Mouse (Mus musculus): Measurements from ENCODE around the gene Zfp541. TPM values are rescaled to one million over a fixed set of nuclear protein-coding genes. Genes with fewer than 3 reads are reported as not detected.

Zfp541 gene
- total RNA-seq, 2 experiments from 2014 or later, result not detected

DNA sequence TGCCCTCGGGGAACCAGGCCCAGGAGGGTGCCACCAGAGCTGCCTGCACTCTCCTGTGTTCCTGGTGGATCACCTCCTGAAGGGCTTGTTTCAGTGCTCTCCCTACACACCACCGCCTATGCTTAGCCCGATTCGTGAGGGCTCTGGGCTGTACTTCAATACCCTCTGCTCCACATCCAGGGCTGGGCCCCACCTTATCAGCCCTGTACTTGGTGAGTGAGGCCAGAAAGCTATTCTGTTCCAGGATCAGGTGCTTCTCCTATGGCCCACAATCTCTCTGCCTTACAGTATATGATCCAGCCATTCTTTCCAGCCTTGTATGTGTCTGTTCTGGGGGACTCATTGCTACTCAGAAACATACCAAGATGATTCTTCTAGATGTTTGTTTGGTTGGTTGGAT, 21.7 kb downstream of the Zfp541 start:
- no peak for DNase-seq

DNA sequence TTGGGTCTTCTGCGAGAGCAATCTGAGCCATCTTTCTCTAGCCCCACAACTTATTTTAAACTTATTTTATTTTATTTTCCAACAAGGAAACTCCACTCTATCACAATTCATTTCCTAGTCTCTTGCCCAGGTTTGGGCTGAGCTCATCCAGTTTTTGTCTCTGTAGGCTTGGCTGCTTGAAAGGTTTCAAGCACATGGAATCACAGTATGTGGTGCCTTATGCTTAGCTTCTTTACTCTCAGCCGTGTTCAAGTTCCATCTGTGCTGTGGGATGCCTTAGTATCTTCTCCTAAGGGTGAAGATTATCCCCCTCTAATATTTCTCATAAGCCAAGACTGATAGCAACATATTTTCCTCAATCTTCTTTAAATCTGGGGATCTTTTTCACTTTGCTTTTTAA, 26.0 kb downstream of the Zfp541 start:
- DNase-seq, result no peak

DNA sequence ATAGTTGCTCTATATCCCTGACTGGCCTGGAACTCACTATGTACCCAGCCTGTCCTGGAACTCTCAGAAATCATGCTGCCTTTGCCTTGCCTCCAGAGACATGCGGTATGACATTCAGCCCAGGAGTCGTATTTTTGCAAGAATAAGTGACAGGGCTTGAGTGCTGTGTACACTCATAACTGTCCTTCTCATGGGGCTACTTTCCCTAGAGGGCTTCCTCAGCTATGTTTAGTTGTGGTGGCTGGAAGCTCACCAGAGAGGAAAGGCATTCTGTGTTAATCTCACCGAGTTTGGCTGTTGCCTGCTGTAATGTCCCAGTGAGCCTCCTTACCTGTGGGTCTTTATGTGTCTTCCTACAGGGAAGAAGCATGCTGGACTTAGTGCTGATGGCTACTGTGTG, 33.0 kb downstream of the Zfp541 start:
- DNase-seq, result no peak

DNA sequence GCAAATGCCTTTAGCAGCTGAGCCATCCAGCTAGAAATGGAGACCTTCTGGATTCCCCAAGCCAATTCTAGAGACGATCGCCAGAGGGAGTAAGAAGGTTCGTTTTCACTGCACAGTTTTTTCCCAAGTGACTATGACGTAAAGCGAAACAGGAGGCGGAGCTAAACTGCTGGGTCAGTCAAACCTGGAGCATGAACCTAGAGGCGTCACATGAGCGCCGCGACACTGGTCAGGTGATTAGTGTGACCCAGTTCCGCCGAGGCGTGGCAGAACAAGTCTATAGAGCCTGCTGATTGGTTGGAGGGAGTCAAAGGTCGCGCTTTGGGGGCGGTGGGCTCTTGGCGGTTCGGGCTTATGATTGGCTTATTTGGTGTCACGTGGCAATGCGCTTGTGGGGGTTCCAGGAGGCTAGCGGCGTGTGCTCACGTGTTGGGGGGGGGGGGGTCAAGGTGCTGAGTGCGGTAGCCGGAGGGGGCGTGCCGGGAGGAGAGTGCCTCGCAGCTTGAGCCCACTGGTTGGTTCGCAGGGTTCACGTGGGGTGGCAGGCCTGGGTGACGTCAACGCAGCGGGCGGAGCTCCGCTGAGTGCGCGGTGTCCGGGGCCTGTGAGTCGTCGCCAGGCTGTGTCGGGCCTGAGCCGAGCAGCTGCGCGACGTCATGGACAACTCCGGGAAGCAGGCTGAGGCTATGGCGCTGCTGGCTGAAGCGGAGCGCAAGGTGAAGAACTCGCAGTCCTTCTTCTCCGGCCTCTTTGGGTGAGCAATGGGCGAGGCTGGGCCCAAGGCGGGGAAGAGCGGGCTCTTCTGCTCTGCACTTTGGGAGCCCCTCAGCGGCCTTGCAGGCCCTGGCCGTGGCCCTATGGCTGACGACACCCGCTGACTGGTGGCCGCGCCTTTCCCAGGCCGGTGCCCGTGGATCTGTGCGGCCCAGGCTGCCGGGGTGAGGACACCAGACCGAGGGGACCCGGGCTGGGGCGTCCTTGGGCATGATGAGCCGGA, 36.7 kb downstream of the Zfp541 start, which contains the start of gene Napa:
Gene Napa, plus strand, starts transcription at position 438 of the 997 bp plus-strand sequence.
- peak; percentile 98 for DNase-seq

DNA sequence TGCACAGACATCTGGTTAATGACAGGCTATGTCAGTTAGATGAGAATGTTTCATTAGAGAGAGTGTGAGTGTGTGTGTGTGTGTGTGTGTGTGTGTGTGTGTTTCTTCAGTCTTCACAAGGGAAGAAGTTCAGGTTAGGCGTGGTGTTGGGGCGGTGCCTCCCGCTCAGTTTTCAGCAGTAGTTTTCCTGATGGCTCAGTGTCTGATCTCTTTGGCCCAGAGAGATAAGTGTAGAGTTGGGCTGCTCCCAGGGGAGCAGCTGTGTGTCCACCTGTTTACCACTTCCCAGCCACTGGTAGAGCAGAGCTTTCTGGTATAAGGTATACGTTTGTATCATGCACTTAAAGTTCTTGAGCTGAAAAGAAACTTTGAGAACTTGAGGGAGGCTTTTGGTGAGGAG, 38.3 kb downstream of the Zfp541 start:
- no peak for DNase-seq

DNA sequence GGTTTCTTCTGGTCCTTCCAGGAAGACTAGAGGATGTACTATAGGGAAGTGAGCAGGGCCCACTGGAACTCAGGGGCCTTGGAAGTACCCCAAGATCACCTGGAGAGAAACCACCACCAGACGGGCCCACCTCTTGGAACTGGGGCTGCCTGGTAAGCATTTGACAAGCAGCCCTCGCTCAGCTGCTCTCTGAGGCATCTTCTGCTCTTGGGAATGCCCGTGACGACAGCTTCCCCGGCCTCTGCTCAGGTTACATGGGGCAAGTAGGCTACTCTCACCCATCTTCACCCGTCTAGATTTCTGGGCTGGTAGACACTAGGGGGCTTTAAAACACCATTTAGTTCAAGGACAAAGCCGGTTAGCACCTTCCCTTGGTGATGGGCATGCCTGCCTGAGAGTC, 39.5 kb downstream of the Zfp541 start:
- DNase-seq, result no peak

DNA sequence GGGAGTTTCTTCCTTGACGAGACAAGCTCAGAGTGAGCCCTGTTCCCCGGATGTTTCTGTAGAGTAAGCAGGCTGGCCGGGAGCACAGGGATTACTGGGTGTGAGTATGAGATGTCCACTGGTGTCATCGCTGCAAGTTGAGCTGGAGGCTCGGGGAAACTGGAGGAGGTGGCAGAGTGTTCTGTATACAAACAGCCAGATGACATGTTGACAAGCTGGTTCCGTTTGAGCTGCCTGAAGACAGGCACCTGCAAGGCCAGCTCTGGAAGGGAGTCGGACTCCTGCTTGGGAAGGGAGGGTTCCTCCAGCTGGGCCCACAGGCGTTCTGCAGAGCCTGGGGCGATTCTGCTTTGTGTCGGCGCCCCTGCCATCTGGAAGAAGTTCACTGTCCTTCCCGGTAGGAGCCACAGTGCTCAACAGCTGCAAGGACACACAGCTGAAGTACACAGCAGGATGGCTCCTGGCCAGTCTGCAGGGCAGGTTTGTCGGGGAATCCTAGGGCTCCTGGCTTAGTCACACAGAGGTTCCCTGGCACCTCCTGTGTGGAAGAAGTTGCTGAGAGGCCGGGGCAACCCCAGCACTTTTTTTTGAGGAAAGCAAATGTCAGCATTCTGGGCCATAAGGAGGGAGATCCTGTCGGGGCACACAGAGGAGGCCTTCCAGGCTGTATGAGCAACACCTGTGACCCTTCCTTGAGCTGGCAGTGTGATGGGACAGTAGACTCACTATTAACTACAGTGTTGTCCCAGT, 40.3 kb downstream of the Zfp541 start:
- no peak for DNase-seq

DNA sequence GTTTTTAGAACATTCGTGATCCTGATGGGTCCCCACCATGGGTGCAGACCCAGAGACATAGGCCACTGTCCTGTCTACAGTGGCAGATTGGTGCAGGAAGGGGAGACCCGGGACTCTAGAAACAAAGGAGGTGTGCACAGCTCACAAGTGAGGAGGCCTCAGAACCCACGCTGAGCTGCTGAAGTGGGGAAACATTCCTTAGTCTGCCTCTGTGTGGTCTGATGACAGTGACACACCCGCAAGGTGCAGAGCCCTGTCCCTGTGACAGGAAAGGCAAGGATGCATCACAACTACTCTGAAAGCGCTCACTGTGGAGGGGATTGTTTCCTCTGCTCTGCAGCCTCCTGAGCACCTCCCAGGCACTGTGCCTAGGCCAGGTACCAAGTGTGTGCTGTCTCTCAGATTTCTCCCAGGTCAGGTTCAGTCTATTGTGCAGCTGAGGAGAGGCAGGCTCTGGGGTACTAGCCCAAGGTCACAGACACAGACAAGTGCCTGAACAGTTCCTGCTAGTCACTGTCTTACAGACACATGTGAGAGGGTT, 41.1 kb downstream of the Zfp541 start:
- no peak for DNase-seq

DNA sequence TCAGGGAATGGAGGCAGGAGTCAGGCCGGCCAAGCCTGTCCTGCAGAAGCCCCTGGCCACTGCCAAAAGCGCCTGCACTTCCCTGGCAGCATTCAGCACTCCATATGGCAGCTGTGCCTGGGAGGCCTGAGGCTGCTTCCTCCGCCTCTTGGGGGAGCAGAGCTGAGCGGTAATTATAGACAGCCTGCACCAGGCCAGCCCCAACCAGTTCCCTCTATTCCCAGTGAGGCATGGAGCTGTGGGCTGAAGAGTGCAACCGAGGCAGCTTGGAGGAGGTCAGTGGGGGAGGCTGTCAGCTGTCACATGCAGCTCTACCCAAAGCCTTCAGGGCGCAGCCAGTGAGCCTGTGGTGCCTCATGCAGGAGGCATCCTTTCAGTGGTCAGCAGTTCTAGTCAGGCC, 42.1 kb downstream of the Zfp541 start:
- DNase-seq, result peak; percentile 44

DNA sequence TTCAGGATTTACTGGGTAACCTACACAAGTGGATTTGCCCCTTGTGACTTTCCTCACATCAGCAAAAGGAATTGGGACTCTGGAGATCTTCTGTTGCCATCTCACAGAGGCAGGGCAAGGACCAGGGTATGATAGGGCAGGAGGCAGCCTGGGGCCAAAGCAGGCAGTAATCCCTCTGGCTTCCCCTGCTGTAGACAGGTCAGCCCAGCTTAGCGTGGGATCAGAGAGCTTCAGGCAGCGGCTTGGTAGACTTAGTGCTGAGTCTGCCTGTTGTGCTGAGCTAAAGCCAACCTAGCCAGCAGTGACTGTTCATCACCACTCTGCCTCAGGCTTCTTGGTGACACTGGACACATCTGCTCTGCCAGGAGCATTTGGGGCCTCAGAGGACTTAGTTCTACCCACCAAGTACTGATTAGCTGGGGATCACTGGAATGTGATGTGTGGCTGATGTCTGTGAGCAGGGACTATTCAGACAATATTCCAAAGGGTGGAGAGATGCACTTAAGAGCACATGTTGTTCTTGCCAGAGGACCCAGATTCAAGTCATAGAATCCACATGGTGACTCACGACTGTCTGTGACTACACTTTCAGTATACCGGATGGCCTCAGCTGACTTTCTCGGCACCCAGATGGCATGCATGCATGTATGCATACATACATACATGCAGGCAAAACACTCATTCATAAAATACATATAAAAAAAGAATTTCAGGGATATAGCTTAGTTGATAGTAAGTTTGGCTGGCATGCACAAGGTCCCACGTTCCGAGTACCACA, 43.2 kb downstream of the Zfp541 start:
- no peak for DNase-seq

DNA sequence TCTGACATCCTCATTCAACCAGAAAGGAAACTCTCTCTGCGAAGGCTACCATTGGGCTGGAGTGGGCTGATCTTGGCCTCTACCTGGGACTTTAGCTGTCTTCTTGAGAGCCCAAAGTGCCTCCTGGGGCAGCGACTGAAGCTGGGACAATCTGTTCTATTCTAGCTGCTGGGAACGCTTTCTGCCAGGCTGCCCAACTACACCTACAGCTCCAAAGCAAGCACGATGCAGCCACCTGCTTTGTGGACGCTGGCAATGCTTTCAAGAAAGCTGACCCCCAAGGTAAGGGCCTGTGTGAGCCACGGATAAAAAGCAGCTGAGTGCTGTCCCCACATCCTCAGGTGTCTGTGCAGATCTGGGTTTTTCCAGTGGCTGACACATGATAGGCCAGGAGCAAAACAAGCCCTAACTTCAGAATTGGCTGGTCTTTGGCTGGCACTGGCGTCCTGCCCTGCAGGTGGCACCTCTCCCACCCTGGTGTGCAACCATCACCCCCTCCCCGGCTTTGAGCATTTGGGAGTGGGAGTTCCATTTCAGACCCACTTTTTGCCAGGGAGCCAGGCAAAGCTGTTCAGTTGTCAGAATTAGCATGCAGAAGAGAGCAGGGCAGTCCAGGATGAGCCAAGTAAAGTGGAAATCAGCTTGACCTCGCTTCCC, 47.4 kb downstream of the Zfp541 start:
- DNase-seq, result no peak

DNA sequence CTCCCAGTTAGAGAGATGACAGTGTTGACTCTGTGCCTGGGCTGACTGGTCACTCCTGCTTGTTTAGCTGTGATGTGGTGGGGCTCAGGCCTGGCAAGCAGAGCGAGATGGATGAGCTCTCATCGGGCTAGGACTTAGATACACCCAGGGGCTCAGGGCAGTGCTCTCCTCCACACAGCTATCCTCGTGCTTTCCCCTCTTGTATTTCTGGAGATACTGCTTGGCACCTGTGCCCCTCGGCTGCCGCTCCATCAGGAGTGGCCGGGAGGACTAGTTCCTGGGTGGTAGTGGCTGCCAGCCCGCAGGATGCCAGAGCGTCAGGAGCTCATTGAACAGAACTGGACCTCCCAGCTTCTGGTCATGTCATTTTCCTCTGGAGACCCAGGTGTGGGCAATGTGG, 48.5 kb downstream of the Zfp541 start:
- DNase-seq, result no peak

DNA sequence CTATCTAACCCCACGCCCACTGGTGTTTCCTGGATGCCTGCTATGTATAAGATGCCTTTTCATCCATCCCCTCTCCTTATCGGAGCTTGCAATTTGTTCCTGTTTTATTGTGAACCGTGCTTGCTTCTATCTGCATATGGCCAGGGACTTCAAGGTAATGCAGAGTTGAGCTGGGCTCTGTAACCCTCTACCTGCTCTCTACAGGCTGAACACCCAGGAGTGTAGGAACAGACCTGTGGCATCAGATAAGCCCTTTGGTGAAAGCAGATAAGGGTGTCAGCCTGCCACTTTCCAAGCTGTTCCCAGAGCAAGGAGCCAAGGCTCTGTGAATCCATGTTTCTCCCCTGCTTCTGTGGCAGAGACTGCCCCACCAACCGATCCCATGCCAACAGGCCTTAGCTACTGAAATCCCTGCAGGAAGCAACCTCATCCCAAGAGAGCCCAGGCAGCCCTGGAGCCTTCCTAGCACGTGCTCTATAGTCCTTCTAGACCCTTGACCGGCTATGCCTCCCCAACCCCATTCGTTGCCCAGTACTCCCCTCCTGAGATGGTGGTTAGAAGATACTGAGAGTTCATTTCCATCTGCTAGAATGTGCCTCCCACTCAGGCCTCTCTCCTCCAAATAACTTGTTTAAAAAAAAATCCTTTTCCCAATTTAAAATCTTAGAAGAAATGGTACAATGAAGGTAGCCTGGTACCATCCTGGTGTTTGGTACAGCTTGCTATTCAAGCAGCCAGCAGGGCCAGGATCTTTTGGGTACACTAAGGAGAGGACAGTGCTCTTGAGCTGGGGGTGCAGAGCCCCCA, 49.9 kb downstream of the Zfp541 start:
- DNase-seq, result no peak

DNA sequence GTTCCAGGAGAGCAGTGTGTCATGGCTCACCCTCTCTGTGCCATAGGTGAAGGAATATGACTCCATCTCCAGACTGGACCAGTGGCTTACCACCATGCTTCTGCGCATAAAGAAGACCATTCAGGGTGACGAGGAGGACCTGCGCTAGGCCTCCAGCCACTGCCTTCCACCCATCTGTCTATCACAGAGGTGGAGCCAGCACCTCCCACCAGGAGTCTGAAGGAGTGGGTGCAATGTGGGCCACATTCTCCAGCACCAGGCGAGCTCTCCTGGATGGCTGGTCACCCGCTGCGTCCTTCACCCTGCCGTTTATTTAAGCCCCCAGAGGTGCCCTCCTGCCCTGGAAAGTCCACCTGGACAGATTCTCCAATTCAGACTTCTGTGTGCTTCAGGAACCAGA, 54.8 kb downstream of the Zfp541 start:
- no peak for DNase-seq

DNA sequence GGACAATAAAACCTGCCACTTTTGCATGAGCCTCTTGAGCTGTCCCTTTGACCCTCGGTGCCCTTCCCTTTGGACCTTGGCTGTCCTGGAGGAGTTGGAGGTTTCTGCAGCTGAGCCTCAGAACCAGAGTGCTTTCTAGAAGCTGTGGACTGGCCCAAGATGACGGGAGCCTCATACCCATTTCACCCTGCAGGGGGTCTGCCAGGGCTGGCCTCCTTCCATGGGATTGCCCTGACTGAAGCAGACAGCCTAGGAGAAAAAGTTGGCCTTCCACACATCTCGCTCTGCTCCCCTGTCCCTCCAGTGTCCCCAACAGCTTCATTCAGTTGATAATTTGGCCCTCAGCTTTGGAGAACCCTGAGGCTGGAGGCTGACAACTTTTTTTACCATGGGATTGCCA, 55.5 kb downstream of the Zfp541 start:
- no peak for DNase-seq

DNA sequence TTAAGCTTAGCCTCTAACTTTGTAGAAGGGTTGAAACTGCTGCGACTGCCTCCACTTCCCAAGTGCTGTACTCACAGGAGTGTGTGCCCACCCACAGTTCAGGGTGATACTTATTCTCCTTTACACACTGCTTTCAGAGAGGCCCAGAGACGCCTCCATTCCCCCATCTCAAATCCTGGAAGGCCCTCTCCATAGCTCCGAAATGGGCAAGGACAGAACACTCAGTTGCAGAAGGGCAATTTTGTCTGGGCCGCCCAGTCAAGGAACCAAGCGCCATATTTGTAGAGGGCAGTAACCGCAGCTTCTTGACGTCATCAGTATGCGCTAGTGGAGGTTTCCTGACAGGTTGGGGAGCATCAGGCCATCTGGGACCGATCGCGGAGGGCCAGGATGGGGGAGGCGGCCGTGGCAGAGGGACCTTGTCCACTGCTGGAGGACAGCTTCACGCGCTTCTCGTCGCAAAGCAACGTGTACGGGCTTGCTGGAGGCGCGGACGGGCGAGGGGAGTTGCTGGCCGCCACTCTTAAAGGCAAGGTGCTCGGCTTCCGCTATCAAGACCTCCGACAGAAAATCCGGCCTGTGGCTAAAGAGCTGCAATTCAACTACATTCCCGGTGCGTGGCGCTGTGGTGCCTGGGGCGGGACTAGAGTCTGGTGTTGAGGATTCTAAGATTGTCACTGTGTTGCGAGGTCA, 58.1 kb downstream of the Zfp541 start, which contains the start of gene Kptn:
Gene Kptn, plus strand, starts transcription at position 327 of the 693 bp plus-strand sequence.
- peak; percentile 95 for DNase-seq

DNA sequence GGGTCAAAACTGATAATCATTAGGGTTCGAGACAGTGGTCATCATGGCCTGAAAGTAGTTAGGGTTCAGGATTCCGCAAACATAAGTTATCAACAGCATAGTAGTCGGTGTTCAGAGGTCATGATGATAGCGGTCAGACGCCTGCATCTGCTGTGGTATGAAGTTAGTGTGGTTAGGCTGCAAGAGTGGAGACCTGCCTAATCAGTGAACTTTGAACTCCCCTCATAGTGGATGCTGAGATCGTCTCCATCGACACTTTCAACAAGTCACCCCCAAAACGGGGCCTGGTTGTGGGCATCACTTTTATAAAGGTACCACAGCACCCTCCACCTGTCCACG, 58.6 kb downstream of the Zfp541 start:
- DNase-seq, result no peak

DNA sequence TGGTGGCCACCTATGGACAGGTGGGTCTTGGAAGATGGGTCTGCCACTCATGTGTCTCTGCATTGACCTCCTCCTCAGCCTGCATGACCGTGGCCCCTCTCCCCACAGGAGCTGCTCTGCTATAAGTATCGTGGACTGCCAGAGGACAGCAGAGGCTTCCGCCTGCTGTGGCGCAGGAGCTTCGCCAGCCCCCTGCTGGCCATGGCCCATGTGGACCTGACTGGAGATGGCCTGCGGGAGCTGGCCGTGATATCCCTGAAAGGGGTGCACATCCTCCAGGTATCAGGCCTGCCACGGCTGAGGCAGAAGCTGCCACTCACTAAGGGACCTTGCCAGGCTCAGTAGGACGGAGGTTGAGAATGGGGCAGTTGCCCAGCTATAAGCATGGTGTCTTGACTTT, 64.2 kb downstream of the Zfp541 start:
- no peak for DNase-seq

DNA sequence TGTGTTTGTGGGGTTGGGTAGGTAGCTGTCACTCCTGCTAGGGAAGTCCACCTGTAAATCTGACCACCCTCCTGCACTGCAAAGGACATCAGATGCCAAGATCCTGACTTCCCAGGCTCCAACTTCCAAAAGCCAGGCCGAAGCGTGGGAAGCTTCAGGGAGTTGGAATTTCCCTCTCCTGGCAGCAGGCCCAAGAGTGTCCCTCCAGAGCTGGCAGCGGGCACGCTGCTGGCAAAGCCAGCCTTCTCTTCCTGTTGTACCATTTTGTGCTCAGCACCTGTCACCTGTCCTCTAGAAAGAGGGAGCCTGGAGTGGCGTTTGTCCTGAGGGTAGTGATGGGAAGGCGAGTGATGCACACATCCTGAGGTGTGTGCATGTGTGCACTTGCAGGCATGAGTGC, 66.7 kb downstream of the Zfp541 start:
- DNase-seq, result peak; percentile 53

DNA sequence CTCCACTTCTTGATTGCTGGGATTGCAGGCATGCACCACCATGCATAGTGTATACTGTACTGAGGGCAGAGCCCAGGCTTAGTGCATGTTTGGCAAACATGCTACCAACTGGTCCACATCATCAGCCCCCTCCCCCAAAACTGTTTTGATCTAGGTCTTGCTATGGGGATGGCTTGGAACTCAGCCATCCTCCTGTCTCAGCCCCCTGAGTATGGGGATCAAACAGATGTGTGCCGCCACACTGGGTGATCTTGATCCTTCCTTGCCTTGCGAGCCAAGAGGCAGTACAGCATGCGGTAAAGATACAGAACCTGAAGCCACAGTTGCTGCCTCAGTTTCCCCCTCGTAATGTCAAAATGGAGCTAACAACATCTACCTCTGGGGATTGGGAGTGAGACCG, 67.3 kb downstream of the Zfp541 start:
- DNase-seq, result no peak

Data from heart, postnatal 4 days (tissue).